Mouse (Mus musculus) urinary bladder, postnatal 14 days (tissue): ENCODE measurements around the gene Ankrd23.

Experiments used
- DNase-seq: peaks from one replicate; pipeline ENCODE4 v3.0.0; 2021; ENCODE audit warnings: low spot score

Gene Ankrd23

DNA sequence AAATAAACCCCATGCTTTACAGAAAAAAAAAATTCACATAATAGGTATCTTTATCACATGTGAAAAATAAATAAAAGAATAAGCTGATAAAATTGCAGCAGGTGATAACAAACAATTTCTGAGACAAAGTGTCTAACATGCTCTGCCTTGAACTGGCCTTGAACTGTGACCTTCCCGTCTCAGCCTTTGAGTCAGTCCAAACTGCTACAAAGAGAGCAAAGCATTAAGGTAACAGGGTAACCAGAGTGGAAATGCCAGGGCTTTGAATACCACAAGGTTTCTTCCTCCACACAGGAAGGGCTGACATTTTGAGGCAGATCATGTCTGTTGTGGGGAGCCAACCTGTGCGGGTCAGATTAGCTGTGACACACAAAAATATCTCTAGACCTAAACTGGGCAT is 8.7 kb upstream of the Ankrd23 start:
- no peak for DNase-seq

DNA sequence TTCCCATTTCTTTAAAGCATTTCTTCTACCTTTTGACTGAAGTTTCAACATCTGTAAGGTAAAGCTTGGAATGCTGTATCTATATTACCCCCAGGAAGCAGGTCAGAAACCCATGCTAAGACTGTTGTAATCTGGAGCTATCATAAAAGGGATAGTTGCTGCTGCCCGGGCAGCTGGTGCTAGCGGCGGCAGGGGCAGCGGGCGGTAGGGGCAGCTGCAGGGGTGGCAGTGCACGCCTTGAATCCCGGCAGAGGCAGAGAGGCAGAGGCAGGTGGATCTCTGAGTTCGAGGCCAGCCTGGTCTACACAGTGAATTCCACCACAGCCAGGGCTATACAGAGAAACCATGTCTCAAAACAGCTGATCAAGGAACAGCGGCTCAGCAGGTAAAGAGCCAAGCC is 6.2 kb upstream of the Ankrd23 start:
- no peak for DNase-seq

DNA sequence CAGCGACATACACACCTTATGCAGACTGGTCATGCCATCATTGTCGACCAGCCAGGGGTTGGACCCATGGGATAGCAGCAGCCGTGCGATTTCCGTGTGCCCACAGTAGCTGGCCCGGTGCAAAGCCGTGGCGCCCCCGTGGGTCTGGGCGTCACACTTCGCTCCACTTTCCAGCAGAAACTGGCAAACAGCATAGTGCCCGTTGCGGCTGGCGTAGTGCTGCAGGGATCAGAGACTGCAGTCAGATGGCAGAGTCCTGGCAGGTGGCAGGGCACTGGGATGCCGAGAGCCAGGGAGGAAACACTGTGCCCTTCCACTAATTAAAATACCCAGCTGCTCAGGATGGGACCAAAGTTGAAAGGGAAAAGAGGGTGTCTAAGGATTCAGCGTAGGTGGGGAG is 5.2 kb upstream of the Ankrd23 start:
- no peak for DNase-seq

DNA sequence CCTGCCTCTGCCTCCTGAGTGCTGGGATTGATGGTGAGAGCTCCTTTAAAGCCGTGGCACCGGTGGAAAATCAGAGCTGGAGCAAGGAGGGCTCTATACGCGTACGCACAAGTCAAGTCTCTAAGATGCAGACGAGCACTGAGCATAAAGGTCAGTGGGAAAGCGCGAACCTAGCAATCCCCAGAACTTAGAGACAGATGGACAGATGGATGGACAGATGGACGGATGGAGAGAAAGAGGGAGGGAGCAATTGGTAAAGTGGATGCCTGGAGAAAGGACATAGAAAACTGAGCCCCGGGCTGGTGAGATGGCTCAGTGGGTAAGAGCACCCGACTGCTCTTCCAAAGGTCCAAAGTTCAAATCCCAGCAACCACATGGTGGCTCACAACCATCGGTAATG is 4.1 kb upstream of the Ankrd23 start:
- no peak for DNase-seq

DNA sequence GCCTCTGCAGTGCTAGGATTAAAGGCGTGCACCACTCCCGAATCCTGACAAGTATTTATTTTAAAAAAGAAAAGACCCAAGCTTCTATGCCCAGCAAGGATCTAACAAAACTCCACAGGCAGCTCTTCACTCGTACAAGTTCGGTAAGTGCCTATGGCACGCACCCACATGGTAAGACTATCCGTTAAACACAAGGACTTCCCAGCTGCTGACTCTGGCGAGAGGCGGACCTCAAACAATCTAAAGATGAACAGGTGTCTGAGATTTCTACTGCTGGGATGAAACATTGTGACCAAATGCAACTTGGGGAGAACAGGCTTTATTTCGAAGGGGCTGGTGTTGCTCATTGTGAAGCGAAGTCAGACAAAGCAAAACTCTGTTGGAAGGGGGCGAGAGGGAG is 3.4 kb upstream of the Ankrd23 start:
- DNase-seq = no peak

DNA sequence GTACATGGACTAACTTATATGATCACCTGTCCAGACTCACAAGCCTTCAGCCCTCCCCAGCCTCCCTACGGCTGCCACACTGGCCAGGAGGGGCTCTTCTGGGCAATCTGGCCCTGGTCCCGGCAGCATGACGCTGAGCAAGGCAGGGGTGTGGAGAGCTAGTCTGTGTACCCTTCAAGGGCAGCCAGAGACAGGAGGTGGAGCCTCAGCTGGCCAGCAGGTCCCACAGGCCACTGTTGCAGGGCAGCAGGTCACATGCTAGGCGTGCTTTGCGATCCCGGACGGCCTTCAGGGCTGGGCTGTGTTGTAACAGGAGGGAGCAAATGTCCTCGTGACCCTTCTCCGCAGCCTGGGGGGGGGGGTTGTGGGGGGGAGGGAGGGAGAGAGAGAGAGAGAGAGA is 2.5 kb upstream of the Ankrd23 start, which contains the start of gene Gm42417:
Gm42417 (minus strand) TSS at position 244 of the 400 bp plus-strand sequence.
- DNase-seq = no peak

DNA sequence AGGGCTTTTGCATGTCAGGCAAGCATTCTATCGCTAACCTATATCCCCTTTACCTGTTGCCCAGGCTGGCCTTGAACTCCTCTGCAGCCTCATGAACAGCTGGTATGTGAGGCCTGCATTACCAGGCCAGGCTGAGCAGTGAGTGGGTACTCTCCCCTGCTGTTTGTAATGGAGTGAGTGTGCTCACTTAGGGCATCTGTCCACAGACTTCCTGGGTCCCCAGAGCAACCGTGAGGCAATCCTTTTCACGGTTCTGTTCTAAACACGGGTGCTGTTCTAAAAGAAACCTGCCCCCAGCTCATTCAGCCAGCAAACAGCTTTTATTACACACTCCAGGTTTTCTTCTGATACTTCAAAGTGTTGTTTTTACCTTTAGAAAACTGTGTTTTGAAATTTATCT is 2.0 kb upstream of the Ankrd23 start:
- no peak for DNase-seq

DNA sequence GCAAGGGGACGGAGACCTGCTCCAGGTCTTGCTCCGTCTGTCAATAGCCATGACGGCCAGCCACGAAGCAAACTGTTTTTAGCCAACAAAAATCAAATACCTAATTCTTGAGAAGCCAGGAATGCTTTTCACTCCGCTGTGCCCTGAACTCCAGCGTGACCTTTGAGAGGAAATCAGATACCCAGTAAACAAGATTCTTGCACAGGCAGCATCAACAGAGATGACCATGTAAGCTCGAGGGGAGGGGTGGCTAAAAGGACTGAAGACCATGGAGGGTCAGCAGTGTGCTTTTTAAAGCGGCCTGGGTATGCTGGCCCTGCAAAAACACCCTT is 320 bp downstream of the Ankrd23 start:
- DNase-seq = no peak

DNA sequence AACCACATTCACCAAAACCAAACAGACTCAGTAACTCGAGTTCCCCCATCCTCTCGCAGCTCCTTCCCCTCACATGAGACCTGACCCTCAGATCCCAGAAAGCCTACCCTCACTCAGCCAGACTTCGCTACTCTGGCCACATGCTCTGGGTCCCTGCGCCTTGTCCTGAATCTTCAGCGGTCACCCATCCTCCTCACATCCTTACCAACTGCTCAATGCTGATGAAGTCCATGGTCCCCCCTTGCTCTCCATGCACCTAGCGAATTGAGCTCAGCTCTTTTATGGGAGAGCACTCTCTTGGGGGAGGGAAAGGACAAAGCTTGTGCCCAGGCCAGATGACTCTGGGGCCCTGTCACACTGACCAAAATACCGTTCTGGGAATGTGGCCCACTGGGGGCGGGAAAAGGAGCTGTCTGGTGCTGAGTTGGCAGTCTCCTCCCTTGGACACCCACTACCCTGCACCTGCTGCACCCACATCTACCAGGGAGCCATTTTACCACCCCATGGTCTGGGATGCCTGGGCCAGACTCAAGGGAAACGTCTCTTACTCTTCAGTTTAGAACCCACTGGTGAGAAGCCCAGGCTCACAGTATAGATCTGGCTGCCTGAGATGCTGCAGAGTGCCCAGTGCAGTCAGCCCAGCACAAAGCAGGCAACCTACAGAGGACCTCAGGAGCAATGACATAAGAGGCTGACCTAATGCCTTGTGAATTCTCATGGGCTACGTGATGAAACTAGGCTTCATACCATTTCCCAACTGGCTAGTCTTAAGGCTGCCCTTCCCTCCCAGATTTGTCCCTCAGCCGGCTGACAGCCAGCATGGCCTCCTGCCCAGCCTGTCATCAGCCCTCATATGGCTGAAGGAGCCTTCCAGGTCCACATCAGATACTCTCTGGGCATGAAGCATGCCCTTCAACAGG is 946 bp downstream of the Ankrd23 start:
- DNase-seq = no peak

DNA sequence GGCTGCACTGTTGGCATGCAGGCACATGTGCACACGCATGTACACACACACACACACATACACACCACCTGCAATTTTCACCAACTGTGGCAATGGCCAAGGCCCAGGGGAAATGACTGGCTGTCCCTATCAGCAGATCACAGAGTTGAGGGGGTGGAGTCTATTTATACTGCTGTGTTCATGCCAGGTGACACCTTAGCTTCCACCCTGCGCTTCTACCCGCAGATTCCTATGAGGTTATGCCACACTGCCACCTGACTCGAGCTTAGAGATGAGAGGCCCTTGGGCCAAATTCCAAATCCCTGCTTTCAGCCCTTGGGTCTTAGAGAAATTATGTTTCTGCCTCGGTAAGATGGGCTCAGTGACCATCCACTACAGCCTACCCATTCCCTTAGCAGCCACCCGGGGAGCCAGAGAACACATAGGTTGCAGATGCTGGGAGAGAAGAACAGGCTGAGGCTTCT is 2.1 kb downstream of the Ankrd23 start:
- DNase-seq = peak; percentile 43

DNA sequence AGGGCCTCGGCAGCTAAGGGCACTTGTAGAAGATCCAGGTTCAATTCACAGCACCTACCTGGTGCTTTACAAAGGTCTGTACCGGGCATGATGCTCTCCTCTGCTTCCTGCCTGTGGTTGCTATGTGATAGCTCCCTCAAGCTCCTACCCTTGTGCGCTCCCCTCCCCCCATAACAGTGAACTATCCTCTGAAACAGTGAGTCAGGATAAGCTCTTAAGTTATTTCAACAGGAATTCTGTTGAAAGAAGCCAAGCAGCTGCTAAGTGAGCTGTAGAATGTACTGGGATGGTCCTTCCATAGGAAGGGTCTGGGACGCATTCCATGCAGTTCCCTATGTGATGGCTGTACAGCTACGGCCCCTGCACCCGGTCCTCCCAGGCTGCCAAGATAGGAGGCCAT is 3.1 kb downstream of the Ankrd23 start:
- DNase-seq = no peak

DNA sequence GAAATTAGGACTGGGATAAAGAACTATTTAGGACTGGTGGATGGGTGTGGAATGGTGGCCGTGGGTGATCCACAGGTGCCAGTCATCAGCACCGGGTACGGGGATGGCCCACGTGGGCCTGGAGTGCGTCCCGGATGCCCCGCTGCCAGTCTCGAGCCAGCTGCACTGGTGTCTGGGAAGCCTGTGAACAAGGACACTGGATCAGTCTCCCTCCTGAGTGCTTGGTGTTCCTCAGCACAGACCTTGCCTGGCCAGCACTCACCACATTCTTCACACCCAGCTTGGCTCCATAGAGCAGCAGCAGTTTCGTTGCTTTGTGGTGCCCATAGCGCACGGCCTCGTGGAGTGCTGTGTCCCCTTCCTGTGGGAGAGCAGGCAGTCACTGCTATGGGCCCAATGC is 5.2 kb downstream of the Ankrd23 start:
- no peak for DNase-seq

DNA sequence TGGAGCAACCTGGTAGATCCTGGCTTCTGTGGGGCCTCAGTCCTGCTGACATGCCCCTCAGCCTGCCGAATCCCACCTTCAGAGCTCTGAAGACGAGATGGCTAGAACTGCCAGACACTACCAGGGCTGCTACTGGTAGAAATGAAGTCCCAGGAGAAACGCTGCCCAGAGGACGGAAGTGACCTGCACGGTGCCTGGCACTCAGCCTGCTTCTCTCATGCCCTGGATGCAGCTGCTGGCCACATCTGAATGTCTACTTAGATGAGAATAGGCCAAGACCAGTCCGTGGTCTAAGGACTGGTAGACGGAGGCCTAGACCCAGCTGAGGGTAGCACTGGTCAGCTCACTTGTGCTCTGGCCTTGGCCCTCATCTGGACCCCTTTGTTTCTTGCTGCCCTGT is 5.7 kb downstream of the Ankrd23 start:
- no peak for DNase-seq

DNA sequence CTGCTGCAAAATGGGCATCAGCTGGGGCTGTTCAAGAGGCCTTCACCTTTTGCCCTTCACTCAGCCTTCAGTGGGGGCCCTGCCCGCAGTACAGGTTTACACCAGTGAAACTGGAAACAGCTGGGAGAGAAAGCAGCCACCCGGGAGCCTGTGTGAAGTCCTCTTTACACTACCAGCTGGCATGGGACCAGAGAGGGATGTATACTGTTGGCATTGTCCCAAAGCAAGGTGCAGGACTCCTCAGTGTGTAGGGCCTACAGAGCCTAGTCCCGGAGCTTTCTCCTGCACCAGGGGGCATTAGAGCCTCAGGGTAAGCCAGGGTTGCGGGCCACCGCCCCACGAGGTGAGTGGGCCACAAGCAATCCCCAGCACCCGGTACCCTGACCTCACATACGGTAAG is 6.2 kb downstream of the Ankrd23 start:
- DNase-seq = no peak

DNA sequence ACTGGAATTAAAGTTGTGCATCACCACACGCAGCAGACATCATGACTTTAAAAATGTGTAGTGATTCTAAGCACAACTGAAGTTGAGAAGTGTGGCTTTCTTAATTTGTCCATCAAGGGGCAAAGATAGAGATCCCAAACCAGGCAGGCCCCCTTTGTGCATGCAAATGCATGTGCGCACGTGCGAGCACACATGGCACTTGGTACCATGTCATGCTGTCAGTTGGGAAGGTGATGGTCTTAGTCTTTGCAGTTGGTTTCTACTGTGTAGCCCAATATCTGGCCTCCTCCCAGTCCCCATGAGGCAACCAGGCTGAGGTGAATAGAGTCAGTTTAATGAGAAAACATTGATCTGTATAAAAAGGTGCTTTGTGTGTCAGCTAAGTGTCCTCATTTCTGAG is 6.8 kb downstream of the Ankrd23 start:
- no peak for DNase-seq

DNA sequence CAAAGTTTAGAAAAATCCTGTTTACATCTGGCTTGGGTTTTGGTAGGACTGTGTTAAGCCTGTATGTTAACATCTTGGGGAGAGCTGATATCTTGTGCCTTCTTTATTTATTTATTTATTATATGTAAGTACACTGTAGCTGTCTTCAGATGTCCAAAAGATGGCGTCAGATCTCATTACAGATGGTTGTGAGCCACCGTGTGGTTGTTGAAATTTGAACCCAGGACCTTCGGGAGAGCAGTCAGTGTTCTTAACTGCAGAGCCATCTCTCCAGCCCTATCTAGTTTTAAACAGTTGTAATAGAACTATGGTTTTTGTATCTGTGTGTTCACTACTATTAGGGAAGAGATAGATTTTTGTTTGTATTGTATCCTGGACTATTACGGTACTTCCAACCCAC is 7.4 kb downstream of the Ankrd23 start:
- no peak for DNase-seq

DNA sequence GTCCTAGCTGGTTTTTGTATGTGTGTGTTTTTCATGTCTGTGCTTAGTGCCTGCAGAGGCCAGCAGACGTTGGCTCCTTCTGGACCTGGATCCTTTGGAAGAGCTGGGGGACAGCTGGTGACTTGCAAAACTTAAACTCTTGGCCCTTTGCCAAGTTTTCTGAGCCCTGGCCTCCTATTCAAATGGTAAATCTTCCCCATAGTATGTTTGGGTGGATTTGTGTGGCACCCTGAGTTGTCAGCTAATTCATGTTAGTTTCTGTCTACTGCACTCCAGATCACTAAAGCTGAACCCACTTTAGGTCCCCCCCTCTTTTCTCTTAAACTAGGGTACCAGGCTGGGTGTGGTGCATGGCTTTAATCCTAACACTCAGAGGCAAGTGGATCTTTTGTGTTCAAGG is 8.3 kb downstream of the Ankrd23 start:
- DNase-seq = no peak

DNA sequence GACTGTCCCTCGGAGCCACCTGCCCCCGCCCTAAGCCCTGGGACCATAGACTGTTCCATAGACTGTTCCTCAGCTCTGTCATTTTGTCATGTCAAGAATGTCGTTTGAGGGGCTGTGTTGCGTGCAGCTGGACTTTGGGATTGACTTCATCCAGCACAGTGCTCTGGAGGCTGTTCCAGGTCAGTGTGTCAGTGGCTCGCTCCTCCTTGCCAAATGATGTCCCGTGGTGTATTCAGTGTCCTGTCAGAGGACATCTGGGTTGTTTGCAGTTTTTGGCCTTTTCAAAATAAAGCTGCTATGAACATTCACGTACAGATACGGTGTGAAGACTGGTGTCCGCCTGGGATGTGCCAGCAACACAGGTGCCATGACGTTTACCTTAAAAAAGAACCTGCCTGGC is 9.8 kb downstream of the Ankrd23 start:
- DNase-seq = no peak

DNA sequence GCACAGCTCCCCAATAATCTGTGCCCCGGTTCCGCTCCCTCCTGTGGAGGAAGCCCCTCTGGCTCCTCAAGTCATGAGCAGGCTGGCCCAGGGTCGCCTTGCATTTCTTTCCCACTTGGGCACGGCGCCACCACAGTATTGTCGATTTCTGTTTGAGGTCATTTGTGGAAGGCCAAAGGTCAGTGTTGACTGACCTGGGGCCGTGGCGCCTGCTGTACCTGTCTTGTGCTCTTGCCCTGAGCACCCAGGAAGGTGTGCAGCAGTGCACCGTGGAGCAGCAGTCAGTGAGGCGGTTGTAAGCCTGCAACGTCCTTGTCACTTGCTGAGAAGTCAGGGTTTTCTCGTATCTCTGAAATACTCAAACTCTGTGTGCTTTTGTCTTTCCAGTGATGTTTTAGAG is 10.9 kb downstream of the Ankrd23 start:
- no peak for DNase-seq

DNA sequence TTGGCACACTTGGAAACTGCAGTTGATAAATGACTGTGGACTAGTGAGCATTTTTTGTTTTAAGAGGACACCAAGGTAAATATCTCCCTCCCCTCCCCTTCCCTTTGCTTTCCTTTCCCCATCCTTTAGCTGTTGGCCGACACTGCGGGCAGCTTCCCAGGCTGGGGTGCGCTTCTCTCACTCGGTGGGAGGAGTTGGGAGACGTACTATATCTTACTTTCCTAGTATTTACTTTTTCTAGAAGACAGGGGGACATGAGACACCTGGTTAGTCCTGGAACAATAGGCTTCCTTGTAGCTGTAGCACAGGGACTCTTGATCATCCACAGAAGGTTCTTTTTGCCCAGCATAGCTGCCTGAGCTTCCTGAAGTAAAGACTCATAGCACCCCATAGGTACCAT is 12.6 kb downstream of the Ankrd23 start:
- DNase-seq = no peak

DNA sequence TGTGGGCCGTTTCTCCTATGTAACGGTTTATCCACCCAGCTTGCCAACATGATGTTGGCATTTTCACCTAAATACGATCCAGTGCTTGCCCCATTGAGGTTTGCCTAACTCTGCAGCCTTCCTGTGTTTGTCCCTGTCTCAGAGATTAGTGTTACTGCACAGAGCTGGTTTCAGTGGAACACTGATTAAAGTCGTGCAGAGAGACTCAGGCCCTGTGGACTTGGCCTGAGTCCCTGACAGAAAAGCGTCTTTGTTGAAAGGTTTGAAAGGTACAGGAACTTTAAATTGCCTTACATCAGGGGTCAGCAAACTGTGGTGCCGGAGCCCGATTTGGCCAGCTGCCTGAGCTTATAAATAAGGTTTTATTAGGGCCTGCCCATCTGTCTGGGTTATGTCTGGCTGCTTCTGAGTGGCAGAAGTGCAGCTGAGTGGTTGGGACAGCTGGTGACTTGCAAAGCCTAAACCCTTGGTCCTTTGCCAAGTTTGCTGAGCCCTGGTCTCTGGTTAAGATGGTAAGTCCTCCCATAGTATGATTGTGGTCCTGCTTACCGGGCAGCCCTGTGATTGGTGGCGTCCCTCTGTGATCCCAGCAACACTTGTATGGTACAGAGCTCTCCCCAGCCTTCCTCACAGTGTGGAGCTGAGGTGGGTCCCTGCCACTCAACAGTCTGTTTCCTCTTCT is 13.2 kb downstream of the Ankrd23 start:
- DNase-seq = no peak

DNA sequence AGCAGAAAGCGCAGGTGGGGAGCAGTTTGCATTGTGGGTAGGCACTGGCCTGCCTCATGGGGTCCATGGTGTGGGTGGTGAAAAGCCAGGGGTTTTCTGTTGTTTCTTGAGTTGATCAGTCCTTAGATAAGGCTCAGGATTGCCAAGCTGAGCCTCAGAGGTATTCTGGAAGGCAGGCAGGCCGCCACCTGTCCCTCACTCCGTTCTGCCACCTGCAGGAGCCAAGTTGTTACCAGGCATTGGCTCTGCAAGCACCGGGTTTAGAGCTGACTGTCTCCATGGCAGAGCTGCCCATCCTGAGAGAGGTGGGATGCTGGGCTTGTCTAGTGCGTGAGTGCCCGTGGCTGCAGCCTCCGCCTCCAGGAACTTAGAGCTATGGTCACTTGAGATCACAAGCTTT is 14.5 kb downstream of the Ankrd23 start:
- DNase-seq = no peak

DNA sequence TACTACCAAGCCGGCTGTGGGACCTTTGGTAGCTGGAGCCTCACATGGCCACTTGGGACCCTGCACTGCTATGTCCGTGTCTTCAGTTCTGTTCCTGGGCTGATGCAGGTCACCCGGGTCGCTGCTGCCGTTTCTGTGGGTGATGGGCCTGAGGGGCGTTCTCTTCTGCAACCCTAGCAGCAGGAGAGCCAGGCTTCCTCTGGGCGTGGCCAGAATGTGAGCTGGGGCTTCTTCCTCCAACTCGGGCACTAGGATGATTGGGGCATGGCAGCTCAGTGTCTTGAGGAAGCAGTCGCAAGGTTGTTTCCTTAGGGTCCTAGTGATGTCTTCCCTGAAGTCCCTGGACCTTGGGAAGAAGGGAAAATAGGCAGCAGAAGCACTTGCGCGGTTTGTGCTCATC is 17.1 kb downstream of the Ankrd23 start:
- DNase-seq = no peak

DNA sequence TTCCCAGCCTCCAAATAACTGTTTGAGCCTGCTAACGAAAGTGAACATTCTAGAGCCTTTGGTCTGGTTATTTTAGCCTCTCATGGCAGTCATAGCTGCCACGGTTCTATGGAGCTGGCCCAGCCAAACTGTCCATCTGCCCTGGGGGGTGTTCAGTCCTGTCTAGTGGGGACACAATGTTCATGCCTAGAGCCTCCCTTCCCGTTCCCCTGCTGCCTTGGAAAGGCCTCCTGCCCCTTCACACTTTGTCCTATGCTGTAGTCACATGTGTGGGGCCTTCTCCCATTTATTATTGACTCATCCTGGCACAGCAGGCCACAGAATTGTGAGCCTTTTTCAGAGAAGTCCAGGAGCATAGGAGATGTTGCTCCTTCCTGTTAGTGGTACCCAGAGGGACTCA is 18.4 kb downstream of the Ankrd23 start:
- no peak for DNase-seq
